Mouse (Mus musculus): ENCODE measurements around the gene Zfp1.
"Not testable (repeated sequence)": the region's sequence is repeated elsewhere in the genome, so short reads cannot be mapped to it uniquely, and the experiment has no call there.

The Zfp1 gene

DNA sequence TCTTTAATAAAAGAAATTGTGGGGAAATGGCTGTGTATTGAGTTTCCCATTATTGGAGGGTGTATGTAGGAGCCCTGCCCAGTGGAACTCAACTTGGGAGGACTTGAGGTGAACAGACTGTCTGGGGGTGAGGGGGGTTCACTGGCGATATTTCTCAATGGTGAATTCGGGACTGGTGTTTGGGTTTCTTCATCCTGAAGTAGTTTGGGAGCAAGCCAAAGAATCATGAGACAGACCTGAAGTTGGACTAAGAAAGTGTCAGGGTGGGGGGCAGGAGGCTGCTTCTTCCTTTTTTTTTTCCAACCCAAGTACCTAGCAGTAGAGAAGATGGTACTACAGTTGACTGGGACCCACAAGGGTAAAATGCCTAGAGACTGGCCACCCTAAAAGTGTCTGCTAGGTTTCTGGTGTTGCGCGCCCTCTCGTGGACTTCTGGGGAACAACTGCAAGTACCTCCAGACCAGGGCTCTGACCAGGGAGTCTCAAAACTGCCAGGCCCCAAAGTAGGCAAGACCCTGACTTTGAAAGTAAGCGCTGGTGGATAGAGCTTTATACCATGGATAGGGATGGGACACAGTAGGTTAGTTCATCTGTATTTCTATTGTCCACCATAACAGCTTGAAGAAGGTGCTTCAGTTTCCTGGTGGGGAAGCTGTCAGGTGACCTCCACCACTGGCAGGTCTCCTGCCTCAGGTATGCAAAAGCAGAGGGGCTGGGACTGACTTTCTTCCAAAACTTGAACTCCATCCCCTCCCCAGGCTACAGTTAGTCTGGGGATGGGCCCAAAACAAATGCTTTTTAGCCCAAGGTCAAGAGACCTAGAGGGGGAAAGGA, 17.3 kb upstream of the Zfp1 start:
- peak; percentile 38 for DNase-seq (ENCODE audit: low spot score)

DNA sequence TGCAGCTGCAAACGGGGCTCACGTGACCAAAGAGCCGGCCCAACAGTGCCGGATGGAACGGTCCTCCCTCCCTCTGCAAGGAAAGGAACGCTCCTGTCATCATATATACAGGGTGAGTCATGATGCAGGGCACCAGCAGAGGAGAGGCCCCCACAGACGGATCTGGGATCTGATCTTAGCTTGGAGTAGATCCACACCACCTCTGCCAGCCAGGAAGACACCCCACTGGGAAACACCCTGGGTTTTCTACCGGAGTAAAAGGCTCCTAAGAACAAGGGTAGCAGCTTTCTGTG, 16.7 kb upstream of the Zfp1 start:
- DNase-seq (ENCODE audit: low spot score) = no peak

- no peak for DNase-seq (ENCODE audit: low spot score)
Observed at GRCm38 (mm10) chr8:111626933-111627332, 16.3 kb upstream of the Zfp1 start.

DNA sequence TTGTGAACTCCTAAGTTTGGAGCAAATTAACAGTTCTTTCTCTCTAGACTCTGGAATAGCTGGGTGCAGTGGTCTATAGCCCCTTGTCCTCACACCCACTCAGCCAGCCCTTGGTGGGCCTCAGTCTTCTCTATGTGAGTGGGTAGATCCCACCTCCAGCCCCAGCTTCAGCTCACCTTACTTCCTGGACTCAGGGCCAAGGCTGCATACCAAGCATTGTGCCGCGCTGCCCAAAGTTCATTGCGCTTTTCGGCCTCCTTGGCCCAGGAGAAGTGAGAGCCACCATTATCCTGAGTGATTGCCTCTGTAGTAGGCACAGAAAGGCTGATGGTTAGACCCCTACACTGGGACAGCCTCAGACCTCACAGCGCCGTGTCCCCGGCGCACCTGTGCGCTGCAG, 15.3 kb upstream of the Zfp1 start:
- DNase-seq (ENCODE audit: low spot score) = no peak

GRCm38 (mm10) chr8:111628401-111628800, 14.8 kb upstream of the Zfp1 start:
- DNase-seq (ENCODE audit: low spot score) = no peak

DNA sequence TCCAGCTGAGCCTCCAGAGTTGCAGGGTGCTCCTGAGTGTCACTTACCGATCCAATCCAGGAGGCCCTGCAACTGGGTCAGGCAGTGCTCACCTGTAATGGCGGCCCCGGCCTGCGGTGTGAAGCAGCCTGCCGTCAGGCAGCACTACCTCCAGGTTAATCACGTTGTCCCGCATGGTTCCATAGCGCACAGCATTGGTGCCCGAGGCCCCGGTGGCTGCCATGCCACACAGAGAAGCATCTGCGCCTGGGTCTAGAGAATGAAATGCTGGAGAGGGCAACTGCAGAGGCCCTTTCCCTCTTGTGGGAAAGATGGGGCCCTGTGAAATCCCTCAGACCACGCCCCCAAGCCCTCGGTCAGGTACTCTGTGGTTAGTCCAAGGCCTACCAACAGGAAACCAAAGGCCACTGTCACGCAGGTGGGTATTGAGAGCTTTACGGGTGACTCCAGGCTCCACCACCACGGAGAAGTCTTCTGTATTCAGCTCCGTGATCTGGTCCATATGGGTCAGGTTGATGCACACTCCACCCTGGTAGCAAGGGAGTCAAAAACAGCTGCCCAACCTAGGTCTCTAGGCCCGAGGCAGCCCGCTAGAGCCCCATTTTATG, 14.2 kb upstream of the Zfp1 start:
- DNase-seq (ENCODE audit: low spot score) = no peak

GRCm38 (mm10) chr8:111630105-111630521, 13.1 kb upstream of the Zfp1 start, which contains the start of gene Ldhd:
Gene Ldhd (minus strand): TSS chr8:111630374.
- DNase-seq (ENCODE audit: low spot score) = no peak

- no peak for DNase-seq (ENCODE audit: low spot score)
Observed at GRCm38 (mm10) chr8:111631589-111631988, 11.6 kb upstream of the Zfp1 start.

GRCm38 (mm10) chr8:111632976-111633375, 10.2 kb upstream of the Zfp1 start:
- no peak for DNase-seq (ENCODE audit: low spot score)

- DNase-seq (ENCODE audit: low spot score) = no peak
Observed at GRCm38 (mm10) chr8:111638086-111638485, 5.1 kb upstream of the Zfp1 start.

GRCm38 (mm10) chr8:111641064-111641463, 2.1 kb upstream of the Zfp1 start:
- no peak for DNase-seq (ENCODE audit: low spot score)

DNA sequence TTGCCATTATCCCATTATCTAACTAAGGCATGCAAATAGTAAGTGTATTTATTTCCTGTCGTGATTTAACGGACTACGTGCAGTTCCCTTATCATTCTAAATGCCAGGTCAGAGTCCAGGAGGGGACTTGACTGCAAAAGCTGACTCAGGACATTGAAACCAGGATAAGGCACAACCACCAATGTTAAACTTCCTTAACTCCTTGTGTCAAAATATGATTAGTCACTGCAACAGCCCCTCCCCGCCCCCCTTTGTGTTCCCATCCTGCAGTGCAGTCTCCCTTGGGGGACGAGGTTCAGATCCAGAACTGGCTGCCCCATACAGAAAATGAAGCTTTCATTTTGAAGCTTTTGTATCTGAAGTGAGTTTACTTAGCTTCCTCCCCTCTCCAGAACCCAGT, 705 bp upstream of the Zfp1 start:
- DNase-seq (ENCODE audit: low spot score) = no peak

GRCm38 (mm10) chr8:111642939-111643263, 300 bp upstream of the Zfp1 start:
- no peak for DNase-seq (ENCODE audit: low spot score)

GRCm38 (mm10) chr8:111644286-111645051, 1.3 kb downstream of the Zfp1 start:
- not testable (repeated sequence) for DNase-seq (ENCODE audit: low spot score)

- no peak for DNase-seq (ENCODE audit: low spot score)
Observed at GRCm38 (mm10) chr8:111645715-111646114, 2.5 kb downstream of the Zfp1 start.

DNA sequence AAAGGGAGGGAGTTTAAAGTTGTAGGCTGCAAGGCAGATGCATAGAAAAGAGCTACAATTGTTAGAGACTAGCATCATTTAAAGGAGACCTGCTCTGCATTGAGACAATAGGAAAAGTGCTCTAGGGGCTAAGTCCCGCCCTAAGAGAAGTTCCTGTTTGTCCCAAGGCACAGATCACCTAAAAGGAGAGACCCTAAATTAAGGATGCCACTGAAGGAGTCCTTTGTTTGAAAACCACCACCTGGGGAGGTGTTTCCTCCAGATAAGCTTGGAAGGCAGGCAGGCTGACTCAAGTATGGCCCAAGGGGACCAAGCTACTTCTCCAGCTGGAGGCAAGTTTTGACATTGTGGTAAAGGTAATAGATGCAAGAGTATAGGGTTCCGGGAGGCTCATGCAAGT, 5.6 kb downstream of the Zfp1 start:
- no peak for DNase-seq (ENCODE audit: low spot score)

DNA sequence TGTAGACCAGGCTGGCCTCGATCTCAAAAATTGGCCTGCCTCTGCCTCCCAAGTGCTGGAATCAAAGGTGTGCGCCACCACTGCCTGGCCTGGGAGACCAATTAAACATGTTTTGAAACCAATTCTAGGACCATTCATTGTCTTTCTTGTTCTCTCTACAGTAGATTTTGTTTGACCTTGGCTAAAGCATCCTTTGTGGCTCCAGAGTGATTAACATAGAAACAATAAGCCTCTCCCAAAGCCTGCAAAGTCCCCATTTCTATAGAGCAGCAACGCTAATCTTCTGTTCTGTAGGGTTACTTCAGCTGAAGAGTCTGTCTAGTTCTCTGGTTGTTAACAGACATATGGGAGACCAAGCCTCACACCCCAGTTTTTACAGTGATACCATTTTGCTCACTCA, 7.5 kb downstream of the Zfp1 start:
- DNase-seq (ENCODE audit: low spot score) = no peak

DNA sequence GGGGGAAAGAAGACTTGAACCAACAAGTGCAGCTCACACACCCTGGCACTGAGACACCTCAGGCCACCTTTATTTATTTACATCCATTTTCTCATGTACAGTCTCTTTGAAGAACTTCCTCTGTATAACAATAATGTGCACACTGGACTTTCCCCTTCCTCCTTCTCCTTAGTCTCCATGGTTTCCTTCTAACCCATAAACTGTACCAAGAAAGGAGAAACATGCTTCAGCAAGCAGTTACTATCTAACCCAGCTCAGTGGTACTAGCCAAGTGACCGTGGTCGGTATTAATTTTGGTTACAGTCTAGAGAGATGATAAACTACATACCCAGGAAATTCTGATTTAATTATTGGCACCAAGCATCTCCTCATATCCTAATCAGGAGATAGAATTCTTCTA, 10.3 kb downstream of the Zfp1 start:
- no peak for DNase-seq (ENCODE audit: low spot score)

DNA sequence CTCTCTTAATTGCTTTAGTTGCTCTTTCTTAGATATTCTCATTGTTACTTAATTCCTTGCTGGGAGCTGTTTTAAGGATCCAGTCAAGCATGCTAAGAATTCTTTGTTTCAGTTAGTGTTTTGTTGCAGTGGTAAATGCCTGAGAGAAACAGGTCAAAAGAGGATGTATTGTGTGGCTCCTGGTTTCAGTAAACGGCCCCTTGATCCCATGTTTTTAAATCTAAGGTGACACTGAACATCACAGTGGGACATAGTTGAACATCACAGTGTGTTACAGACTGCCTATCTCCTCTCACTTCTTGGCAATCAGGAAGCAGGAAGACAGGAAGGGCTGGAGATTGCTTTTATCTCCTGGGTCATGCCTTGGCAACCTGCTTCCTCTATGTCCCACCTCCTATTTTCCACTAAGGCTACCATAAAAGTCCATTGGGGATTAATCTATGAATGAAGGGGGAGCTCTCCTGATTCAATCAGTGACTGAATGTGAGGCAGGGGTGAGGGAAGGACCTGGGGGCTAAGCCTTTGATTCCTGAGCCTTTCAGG, 14.2 kb downstream of the Zfp1 start:
- no peak for DNase-seq (ENCODE audit: low spot score)

GRCm38 (mm10) chr8:111658819-111659423, 15.7 kb downstream of the Zfp1 start:
- no peak for DNase-seq (ENCODE audit: low spot score)

GRCm38 (mm10) chr8:111662473-111662872, 19.3 kb downstream of the Zfp1 start:
- DNase-seq (ENCODE audit: low spot score) = peak; percentile 81

DNA sequence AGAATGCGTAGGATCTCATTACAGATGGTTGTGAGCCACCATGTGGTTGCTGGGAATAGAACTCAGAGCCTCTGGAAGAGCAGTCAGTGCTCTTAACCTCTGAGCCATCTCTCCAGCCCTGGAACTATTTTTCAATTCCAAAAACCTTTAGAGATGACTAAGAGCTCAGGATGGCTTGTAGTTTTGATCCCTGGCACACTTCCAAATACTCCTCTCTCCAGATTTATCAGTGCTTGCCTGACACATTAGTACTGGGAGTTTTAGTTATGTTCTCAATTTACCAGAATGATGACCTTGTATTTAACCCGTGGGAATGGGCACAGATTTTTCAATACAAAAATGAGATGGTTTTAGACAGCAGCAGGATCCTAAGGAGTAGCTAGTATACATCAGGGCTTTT, 23.6 kb downstream of the Zfp1 start:
- DNase-seq (ENCODE audit: low spot score) = no peak

GRCm38 (mm10) chr8:111676237-111676636, 33.0 kb downstream of the Zfp1 start:
- no peak for DNase-seq (ENCODE audit: low spot score)
